Mouse (Mus musculus) embryonic facial prominence, embryonic 11.5 days (tissue): ENCODE data around the gene Pax6. TPM values are rescaled to one million over a fixed set of nuclear protein-coding genes. Genes with fewer than 3 reads are reported as not detected.

Experiments
- ATAC-seq: fragments of 200-750 bp; cut with Nextera tagmentation; replicated peaks from 2 replicates; pipeline ENCODE4 v1.8.0; 2017; ENCODE audit warnings: low read depth; ENCODE audit not compliant: insufficient number of reproducible peaks, low FRiP score, low TSS enrichment
- DNase-seq: peaks from one replicate; pipeline ENCODE4 v3.0.0-alpha.2; 2015; ENCODE audit warnings: low spot score
- H3K27ac ChIP-seq: fragments of 300-500 bp; sonication (generic); replicated peaks from 2 replicates; pipeline ENCODE4 v1.5.1; 2014; ENCODE audit warnings: mild to moderate bottlenecking, low read depth, low read length, control low read depth
- H3K27me3 ChIP-seq: fragments of 300-500 bp; sonication (generic); 2 replicates; pipeline ENCODE4 v1.6.1; 2014; ENCODE audit warnings: mild to moderate bottlenecking, low read length, moderate library complexity, mixed read lengths; ENCODE audit not compliant: control insufficient read depth, insufficient read depth
- H3K36me3 ChIP-seq: fragments of 300-500 bp; sonication (generic); replicated peaks from 2 replicates; pipeline ENCODE4 v1.6.1; 2014; ENCODE audit warnings: low read depth, mild to moderate bottlenecking, low read length, moderate library complexity, mixed read lengths; ENCODE audit not compliant: control insufficient read depth, insufficient read depth
- H3K4me1 ChIP-seq: fragments of 300-500 bp; sonication (generic); 2 replicates; pipeline ENCODE4 v1.6.1; 2014; ENCODE audit warnings: low read length, mixed read lengths; ENCODE audit not compliant: control insufficient read depth, insufficient read depth
- H3K4me2 ChIP-seq: fragments of 300-500 bp; sonication (generic); 2 replicates; pipeline ENCODE4 v1.6.1; 2014; ENCODE audit warnings: low read depth, mild to moderate bottlenecking, control low read depth, low read length, moderate library complexity
- H3K4me3 ChIP-seq: fragments of 300-500 bp; sonication (generic); 2 replicates; pipeline ENCODE4 v1.5.1; 2014; ENCODE audit warnings: low read depth, low read length, control low read depth
- H3K9ac ChIP-seq: fragments of 300-500 bp; sonication (generic); replicated peaks from 2 replicates; pipeline ENCODE4 v1.6.1; 2014; ENCODE audit warnings: mild to moderate bottlenecking, control low read depth, low read length
- H3K9me3 ChIP-seq: fragments of 300-500 bp; sonication (generic); replicated peaks from 2 replicates; pipeline ENCODE4 v1.6.1; 2016; ENCODE audit warnings: mild to moderate bottlenecking, low read length, inconsistent platforms, mixed read lengths; ENCODE audit not compliant: control insufficient read depth
- WGBS: fragments of 180-500 bp; shearing (Covaris S2); extraction: QIAGEN DNeasy Blood & Tissue Kit; methylation state at CpG from one replicate; pipeline ENCODE4 v1.1.7; 2014; 5-methylcytosine and 5-hydroxymethylcytosine counted together
- polyA plus RNA-seq: library from polyadenylated mRNA; unstranded; fragments of >200 nt; fragmentation: Nextera tagmentation; extraction: Ambion mirVana; gene quantifications from 2 replicates; pipeline ENCODE4 v1.2.1, GENCODE M21; 2014

Gene Pax6
- polyA plus RNA-seq, 1 experiment from 2014 or later, result 13.9 TPM

DNA sequence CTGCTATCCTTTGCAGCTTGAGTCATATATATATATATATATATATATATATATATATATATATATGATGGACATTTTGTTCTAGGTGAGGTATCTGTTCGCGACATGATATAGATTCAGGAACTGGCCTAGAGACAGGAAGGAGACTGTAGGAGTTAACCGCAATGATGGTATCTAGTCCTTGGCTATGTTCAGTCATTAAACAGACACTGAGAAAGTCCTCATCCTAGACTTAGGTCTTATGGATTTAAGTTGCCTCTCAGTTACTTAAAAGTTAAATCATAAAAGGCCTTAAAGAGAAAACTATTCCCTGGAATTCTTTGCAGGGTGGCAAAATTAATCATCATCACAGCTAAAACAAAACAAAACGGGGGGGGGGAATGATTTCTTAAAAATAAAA is 9.6 kb downstream of the Pax6 start:
- Histone ChIP-seq H3K9me3 (no peaks in the 10 kb centered on the region), H3K27me3 (peaks cover 74% of the 10 kb centered on the region), H3K4me1 (peaks cover 15% of the 10 kb centered on the region), H3K4me3 (no peak overlapping the region), H3K9ac (no peak overlapping the region), H3K27ac (no peak overlapping the region), H3K4me2 (no peak overlapping the region), H3K36me3 (no peaks in the 10 kb centered on the region)
- 6% methylated on average over 4 of the region's 4 CpGs for WGBS
- ATAC-seq, result no peak
- DNase-seq, result peak; percentile 1

DNA sequence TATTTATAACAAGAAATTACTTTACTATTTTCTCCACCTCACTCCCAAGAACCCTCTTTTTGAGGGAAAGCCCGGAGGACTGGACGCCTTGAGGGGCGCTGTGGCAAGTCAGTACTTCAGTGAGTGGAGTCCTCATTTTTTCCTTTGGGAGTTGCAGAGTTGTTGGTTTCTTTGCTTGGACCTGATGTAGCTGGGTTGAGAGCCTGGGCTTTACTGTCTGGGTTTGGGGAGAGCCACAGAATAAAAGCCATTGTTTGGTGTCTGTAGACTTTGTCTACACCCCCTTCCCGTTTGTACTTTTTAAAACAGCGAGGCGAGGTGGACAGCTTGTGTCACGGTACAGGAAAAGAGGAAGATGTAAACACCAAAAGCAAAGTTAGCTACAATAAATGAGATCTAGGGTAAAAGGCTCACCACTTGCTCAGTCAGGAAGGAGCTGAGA is 10.2 kb downstream of the Pax6 start:
- Histone ChIP-seq H3K36me3 (no peaks in the 10 kb centered on the region), H3K4me1 (peaks cover 15% of the 10 kb centered on the region), H3K4me2 (no peak overlapping the region), H3K9me3 (no peaks in the 10 kb centered on the region), H3K27ac (no peak overlapping the region), H3K4me3 (no peak overlapping the region), H3K27me3 (peaks cover 71% of the 10 kb centered on the region), H3K9ac (no peak overlapping the region)
- peak; percentile 20 for DNase-seq
- ATAC-seq, result no peak
- 2% methylated on average over 7 of the region's 7 CpGs for WGBS

DNA sequence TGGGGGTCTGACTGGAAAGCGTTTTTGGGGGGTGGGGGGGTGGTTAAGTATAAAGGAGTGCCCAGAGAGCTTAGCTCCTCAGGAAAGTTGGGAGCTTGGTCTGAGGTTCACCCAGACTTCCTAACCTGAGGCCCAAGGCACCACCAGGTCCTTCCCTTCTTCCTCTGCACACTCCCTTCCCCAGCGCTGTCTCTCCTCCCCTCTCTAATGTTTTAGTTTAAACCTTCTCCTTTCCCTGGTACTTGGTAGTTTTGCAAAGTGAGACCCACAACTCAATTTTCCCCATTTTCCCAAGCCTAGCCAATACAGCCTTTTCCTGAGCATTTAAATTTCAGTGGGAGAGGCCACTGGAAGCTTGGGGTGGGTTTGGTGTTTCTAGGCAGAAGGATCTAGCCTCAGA is 10.6 kb downstream of the Pax6 start:
- Histone ChIP-seq H3K27ac (no peak overlapping the region), H3K4me2 (no peak overlapping the region), H3K9ac (no peak overlapping the region), H3K4me3 (no peak overlapping the region), H3K36me3 (no peaks in the 10 kb centered on the region), H3K4me1 (peaks cover 12% of the 10 kb centered on the region), H3K27me3 (peaks cover 67% of the 10 kb centered on the region), H3K9me3 (no peaks in the 10 kb centered on the region)
- no peak for ATAC-seq
- 0% methylated on average over 2 of the region's 2 CpGs for WGBS
- DNase-seq, result peak; percentile 1

DNA sequence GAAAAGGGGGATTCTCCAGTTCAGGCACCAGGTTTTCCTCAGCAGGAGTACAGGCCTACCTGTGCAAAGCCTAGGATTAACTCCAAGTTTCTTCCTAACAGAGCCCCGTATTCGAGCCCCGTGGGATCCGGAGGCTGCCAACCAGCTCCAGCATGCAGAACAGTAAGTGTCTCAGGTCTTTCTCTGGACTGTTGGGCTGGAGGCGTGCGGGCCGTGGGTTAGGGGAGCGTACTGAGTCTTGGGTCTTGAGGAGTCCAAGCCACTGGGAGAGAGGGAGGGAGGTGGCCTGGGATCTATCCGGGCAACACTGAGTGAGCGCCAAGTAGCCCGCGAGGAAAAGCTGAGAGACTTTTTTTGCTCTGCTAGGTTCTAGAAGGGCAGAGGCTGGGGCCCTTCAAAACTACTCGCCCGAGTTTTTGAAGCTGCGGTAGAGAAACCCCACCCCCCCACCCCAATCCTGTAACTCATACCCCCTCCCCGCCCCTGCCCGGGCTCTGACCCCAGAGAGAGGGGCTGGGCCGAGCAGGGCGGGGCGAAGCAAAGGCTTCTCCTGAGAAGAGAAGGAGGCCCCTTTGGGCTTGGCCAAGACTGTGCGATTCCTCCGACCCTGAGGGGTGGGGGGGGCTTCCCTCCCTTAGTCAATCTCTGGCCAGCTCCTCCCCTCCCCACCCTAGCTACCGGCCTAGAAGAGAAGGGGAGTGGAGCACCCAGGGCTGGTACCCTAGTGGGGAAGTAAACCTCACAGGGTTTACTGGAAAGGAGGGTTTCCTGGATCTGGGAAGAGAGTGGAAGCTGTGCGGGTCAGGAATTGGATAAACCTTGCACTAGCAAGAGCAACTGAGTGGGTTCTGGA is 11.7 kb downstream of the Pax6 start:
- H3K4me3 ChIP-seq, result no peak overlapping the region
- no peak overlapping the region for H3K27ac ChIP-seq
- peaks cover 68% of the 10 kb centered on the region for H3K27me3 ChIP-seq
- peaks cover 10% of the 10 kb centered on the region for H3K4me1 ChIP-seq
- H3K9ac ChIP-seq, result no peak overlapping the region
- under 1% methylated on average over 23 of the region's 24 CpGs for WGBS
- DNase-seq, result peak; percentile 37
- H3K9me3 ChIP-seq, result no peaks in the 10 kb centered on the region
- ATAC-seq, result peak; percentile 87
- peak overlapping the region; percentile 17; the same call in 1 of the 2 replicates for H3K4me2 ChIP-seq
- no peaks in the 10 kb centered on the region for H3K36me3 ChIP-seq

DNA sequence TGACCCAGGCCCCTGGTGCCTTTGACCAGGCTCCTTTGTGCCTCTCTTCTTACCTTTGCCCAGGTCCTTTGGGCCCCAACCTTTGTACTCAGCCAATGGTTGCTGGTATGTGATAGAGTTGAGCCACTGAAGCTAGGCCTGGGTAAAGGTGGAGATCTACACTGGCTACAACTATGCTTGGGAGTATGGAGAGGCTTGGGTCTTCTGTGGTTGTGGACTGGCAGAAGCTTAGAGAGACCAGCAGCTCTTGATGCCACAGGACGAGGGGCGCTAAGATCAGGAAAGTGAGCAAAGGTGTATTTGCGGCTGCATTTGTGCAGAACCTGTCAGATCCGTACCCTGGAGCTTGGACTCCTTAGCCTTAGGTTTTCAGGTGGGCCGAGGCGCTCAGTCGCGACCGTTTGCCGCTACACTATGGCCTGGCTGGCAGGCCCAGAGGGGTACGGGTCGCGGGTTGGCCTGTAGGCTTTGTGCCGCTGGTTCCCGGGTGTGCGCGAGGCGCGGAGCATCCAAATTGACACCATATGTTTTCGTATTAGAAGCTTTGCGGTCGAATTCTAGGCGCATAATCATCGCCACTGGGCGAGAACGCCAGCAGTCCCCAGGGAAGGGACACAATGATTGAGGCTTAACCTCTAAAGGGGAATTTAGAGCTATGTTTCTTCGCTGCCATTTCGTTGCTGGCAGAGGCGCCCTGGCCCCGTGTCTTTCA is 12.5 kb downstream of the Pax6 start:
- Histone ChIP-seq H3K36me3 (no peaks in the 10 kb centered on the region), H3K27me3 (peaks cover 70% of the 10 kb centered on the region), H3K4me3 (no peak overlapping the region; the same call in 1 of the 2 replicates), H3K9ac (no peak overlapping the region; the same call in 1 of the 2 replicates), H3K9me3 (no peaks in the 10 kb centered on the region), H3K4me1 (peaks cover 8% of the 10 kb centered on the region), H3K4me2 (peak overlapping the region; percentile 36), H3K27ac (no peak overlapping the region)
- DNase-seq (peak; percentile 57), ATAC-seq (no peak)
- 3% methylated on average over 30 of the region's 30 CpGs for WGBS

DNA sequence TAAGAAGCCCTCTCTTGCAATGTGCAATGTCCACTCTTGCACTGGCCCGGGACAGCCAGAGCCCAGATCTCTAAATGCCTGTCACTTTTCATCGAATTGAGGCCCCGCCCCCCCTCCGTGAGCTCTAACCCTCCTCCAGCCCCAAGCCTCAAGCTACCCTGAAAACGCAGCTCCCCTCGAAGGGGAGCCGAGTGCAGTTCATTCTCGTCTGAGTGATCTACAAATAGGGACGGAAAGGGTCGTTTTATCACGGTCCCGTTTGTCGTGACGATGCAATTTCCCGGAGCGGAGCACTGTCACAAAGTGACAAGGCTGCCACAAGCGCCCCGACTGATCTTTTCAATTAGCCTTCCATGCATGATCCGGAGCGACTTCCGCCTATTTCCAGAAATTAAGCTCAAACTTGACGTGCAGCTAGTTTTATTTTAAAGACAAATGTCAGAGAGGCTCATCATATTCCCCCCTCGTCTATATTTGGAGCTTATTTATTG is 13.4 kb downstream of the Pax6 start:
- DNase-seq (peak; percentile 19), ATAC-seq (no peak)
- under 1% methylated on average over 23 of the region's 23 CpGs for WGBS
- Histone ChIP-seq H3K36me3 (no peaks in the 10 kb centered on the region), H3K4me1 (peaks cover 4% of the 10 kb centered on the region), H3K27me3 (peaks cover 77% of the 10 kb centered on the region), H3K27ac (no peak overlapping the region), H3K9me3 (no peaks in the 10 kb centered on the region), H3K4me3 (no peak overlapping the region), H3K4me2 (no peak overlapping the region; the same call in none of the 2 replicates), H3K9ac (no peak overlapping the region)

GRCm38 (mm10) chr2:105682634-105683351 is 14.1 kb downstream of the Pax6 start:
- DNase-seq, result peak; percentile 43
- peaks cover 79% of the 10 kb centered on the region for H3K27me3 ChIP-seq
- peaks cover 4% of the 10 kb centered on the region for H3K4me1 ChIP-seq
- no peaks in the 10 kb centered on the region for H3K36me3 ChIP-seq
- no peak overlapping the region for H3K4me3 ChIP-seq
- H3K4me2 ChIP-seq, result no peak overlapping the region
- WGBS, result 3% methylated on average over 21 of the region's 21 CpGs
- no peak for ATAC-seq
- H3K27ac ChIP-seq, result no peak overlapping the region
- no peaks in the 10 kb centered on the region for H3K9me3 ChIP-seq
- no peak overlapping the region for H3K9ac ChIP-seq
